Mouse (Mus musculus) kidney, embryonic 14.5 days (tissue): ENCODE measurements around the gene Med19. TPM values are rescaled to one million over a fixed set of nuclear protein-coding genes. Genes with fewer than 3 reads are reported as not detected.

Experiments used
- ATAC-seq: fragments of 200-750 bp; cut with Nextera tagmentation; 2 replicates; pipeline ENCODE4 v1.8.0; 2017; ENCODE audit warnings: moderate number of reproducible peaks, mild to moderate bottlenecking, moderate TSS enrichment, moderate library complexity; ENCODE audit not compliant: low FRiP score, low TSS enrichment
- H3K27ac ChIP-seq: fragments of 300-500 bp; sonication (generic); 2 replicates; pipeline ENCODE4 v1.5.1; 2014; ENCODE audit warnings: low read depth, mild to moderate bottlenecking, low read length, moderate library complexity, mixed read lengths
- H3K27me3 ChIP-seq: fragments of 300-500 bp; sonication (generic); 2 replicates; pipeline ENCODE4 v1.6.1; 2014; ENCODE audit warnings: mild to moderate bottlenecking, low read length; ENCODE audit not compliant: control insufficient read depth, insufficient read depth
- H3K36me3 ChIP-seq: fragments of 300-500 bp; sonication (generic); 2 replicates; pipeline ENCODE4 v1.6.1; 2014; ENCODE audit warnings: low read length, mixed read lengths; ENCODE audit not compliant: control insufficient read depth, insufficient read depth
- H3K4me1 ChIP-seq: fragments of 300-500 bp; sonication (generic); 2 replicates; pipeline ENCODE4 v1.6.1; 2014; ENCODE audit warnings: low read length, mixed read lengths; ENCODE audit not compliant: control insufficient read depth, insufficient read depth
- H3K4me2 ChIP-seq: fragments of 300-500 bp; sonication (generic); replicated peaks from 2 replicates; pipeline ENCODE4 v1.6.1; 2014; ENCODE audit warnings: low read depth, mild to moderate bottlenecking, low read length
- H3K4me3 ChIP-seq: fragments of 300-500 bp; sonication (generic); 2 replicates; pipeline ENCODE4 v1.5.1; 2014; ENCODE audit warnings: mild to moderate bottlenecking, low read length
- H3K9ac ChIP-seq: fragments of 300-500 bp; sonication (generic); 2 replicates; pipeline ENCODE4 v1.6.1; 2014; ENCODE audit warnings: low read depth, mild to moderate bottlenecking, low read length, moderate library complexity
- H3K9me3 ChIP-seq: fragments of 300-500 bp; sonication (generic); 2 replicates; pipeline ENCODE4 v1.6.1; 2016; ENCODE audit warnings: low read length; ENCODE audit not compliant: control insufficient read depth
- WGBS: fragments of 180-500 bp; shearing (Covaris S2); extraction: QIAGEN DNeasy Blood & Tissue Kit; methylation state at CpG from one replicate; pipeline ENCODE4 v1.1.7; 2014; 5-methylcytosine and 5-hydroxymethylcytosine counted together
- polyA plus RNA-seq: library from polyadenylated mRNA; unstranded; fragments of >200 nt; fragmentation: Nextera tagmentation; extraction: Ambion mirVana; gene quantifications from 2 replicates; pipeline ENCODE4 v1.2.1, GENCODE M21; 2014

Gene Med19
- polyA plus RNA-seq = 48.5 and 50.5 TPM in 2 replicates

GRCm38 (mm10) chr2:84677968-84678880 is at the start of gene Med19, which contains the start of gene Gm28635:
Gene Med19 (plus strand): TSS chr2:84678402.
Gene Gm28635 (minus strand): TSS chr2:84678041.
- H3K27me3 ChIP-seq = no peaks in the 10 kb centered on the region
- no peaks in the 10 kb centered on the region for H3K9me3 ChIP-seq
- H3K9ac ChIP-seq = peak within 1 kb of the TSS; percentile 89
- ATAC-seq = peak; percentile 100
- peak within 1 kb of the TSS; percentile 81 for H3K4me2 ChIP-seq
- H3K36me3 ChIP-seq = peaks cover 31% of the 10 kb centered on the region
- H3K4me3 ChIP-seq = peak within 1 kb of the TSS; percentile 99
- H3K27ac ChIP-seq = peak within 1 kb of the TSS; percentile 59; the same call in 1 of the 2 replicates
- H3K4me1 ChIP-seq = peaks cover 12% of the 10 kb centered on the region; the same call in 1 of the 2 replicates
- under 1% methylated on average over 44 of the region's 44 CpGs for WGBS

- 97% methylated on average over 1 of the region's 1 CpGs for WGBS
- Histone ChIP-seq H3K4me3 (no peak overlapping the region), H3K9me3 (no peaks in the 10 kb centered on the region), H3K36me3 (no peaks in the 10 kb centered on the region; the same call in 1 of the 2 replicates), H3K4me2 (no peak overlapping the region), H3K27me3 (no peaks in the 10 kb centered on the region), H3K4me1 (peaks cover 54% of the 10 kb centered on the region), H3K9ac (no peak overlapping the region), H3K27ac (0 out of 2 replicates have a peak overlapping the region, but pooled peaks have one; percentile 82)
- no peak for ATAC-seq
These were observed 46.2 kb upstream of the Med19 start for GRCm38 (mm10) chr2:84632001-84632400.

GRCm38 (mm10) chr2:84632999-84633398 is 45.2 kb upstream of the Med19 start:
- H3K9ac ChIP-seq = peak overlapping the region; percentile 28; the same call in 1 of the 2 replicates
- H3K27me3 ChIP-seq = no peaks in the 10 kb centered on the region
- peak overlapping the region; percentile 22; the same call in 1 of the 2 replicates for H3K4me2 ChIP-seq
- no peaks in the 10 kb centered on the region; the same call in 1 of the 2 replicates for H3K36me3 ChIP-seq
- peaks cover 57% of the 10 kb centered on the region for H3K4me1 ChIP-seq
- no peak for ATAC-seq
- 2% methylated on average over 3 of the region's 3 CpGs for WGBS
- H3K4me3 ChIP-seq = no peak overlapping the region
- peak overlapping the region; percentile 82; the same call in 1 of the 2 replicates for H3K27ac ChIP-seq
- no peaks in the 10 kb centered on the region for H3K9me3 ChIP-seq

- 68% methylated on average over 4 of the region's 4 CpGs for WGBS
- Histone ChIP-seq H3K4me3 (no peak overlapping the region), H3K9ac (no peak overlapping the region), H3K36me3 (no peaks in the 10 kb centered on the region; the same call in 1 of the 2 replicates), H3K27ac (peak overlapping the region; percentile 61), H3K27me3 (no peaks in the 10 kb centered on the region), H3K9me3 (no peaks in the 10 kb centered on the region), H3K4me2 (peak overlapping the region; percentile 21), H3K4me1 (peaks cover 67% of the 10 kb centered on the region)
- no peak for ATAC-seq
These were observed 44.2 kb upstream of the Med19 start for GRCm38 (mm10) chr2:84634006-84634405.

- Histone ChIP-seq H3K4me2 (peak overlapping the region; percentile 31; the same call in 1 of the 2 replicates), H3K4me1 (peaks cover 70% of the 10 kb centered on the region), H3K4me3 (peak overlapping the region; percentile 7; the same call in 1 of the 2 replicates), H3K9me3 (no peaks in the 10 kb centered on the region), H3K27me3 (no peaks in the 10 kb centered on the region), H3K27ac (peak overlapping the region; percentile 97), H3K36me3 (no peaks in the 10 kb centered on the region), H3K9ac (peak overlapping the region; percentile 40; the same call in 1 of the 2 replicates)
- WGBS = 26% methylated on average over 4 of the region's 4 CpGs
- ATAC-seq = no peak
These were observed 43.2 kb upstream of the Med19 start for GRCm38 (mm10) chr2:84634934-84635482.

- Histone ChIP-seq H3K4me1 (peaks cover 70% of the 10 kb centered on the region), H3K9ac (peak overlapping the region; percentile 40; the same call in 1 of the 2 replicates)
These were observed 42.6 kb upstream of the Med19 start for GRCm38 (mm10) chr2:84635611-84636010.

GRCm38 (mm10) chr2:84636231-84636741 is 41.9 kb upstream of the Med19 start:
- Histone ChIP-seq H3K9ac (peak overlapping the region; percentile 40; the same call in 1 of the 2 replicates), H3K27me3 (no peaks in the 10 kb centered on the region), H3K4me2 (peak overlapping the region; percentile 34), H3K4me3 (peak overlapping the region; percentile 7; the same call in 1 of the 2 replicates), H3K27ac (peak overlapping the region; percentile 97), H3K36me3 (peaks cover 5% of the 10 kb centered on the region; the same call in 1 of the 2 replicates), H3K9me3 (no peaks in the 10 kb centered on the region), H3K4me1 (peaks cover 70% of the 10 kb centered on the region)
- 9% methylated on average over 8 of the region's 8 CpGs for WGBS
- ATAC-seq = peak; percentile 26; the same call in 1 of the 2 replicates

More at GRCm38 (mm10) chr2:84635611-84636010, 42.6 kb upstream of the Med19 start:
- H3K4me2 ChIP-seq = peak overlapping the region; percentile 34
- WGBS = 4% methylated on average over 2 of the region's 2 CpGs
- H3K9me3 ChIP-seq = no peaks in the 10 kb centered on the region
- peak overlapping the region; percentile 97 for H3K27ac ChIP-seq
- no peaks in the 10 kb centered on the region for H3K36me3 ChIP-seq
- peak overlapping the region; percentile 7; the same call in 1 of the 2 replicates for H3K4me3 ChIP-seq
- no peaks in the 10 kb centered on the region for H3K27me3 ChIP-seq
- ATAC-seq = peak; percentile 91

GRCm38 (mm10) chr2:84637452-84638165 is 40.6 kb upstream of the Med19 start:
- 13% methylated on average over 7 of the region's 7 CpGs for WGBS
- Histone ChIP-seq H3K4me3 (no peak overlapping the region; the same call in 1 of the 2 replicates), H3K27ac (peak overlapping the region; percentile 97; the same call in 1 of the 2 replicates), H3K4me1 (peaks cover 64% of the 10 kb centered on the region), H3K36me3 (peaks cover 9% of the 10 kb centered on the region; the same call in 1 of the 2 replicates), H3K9ac (peak overlapping the region; percentile 5; the same call in 1 of the 2 replicates), H3K27me3 (no peaks in the 10 kb centered on the region), H3K9me3 (no peaks in the 10 kb centered on the region), H3K4me2 (no peak overlapping the region; the same call in 1 of the 2 replicates)
- no peak for ATAC-seq
